Mouse (Mus musculus) hindbrain, postnatal 0 days (tissue): ENCODE results near the gene Gm10073. TPM values are rescaled to one million over a fixed set of nuclear protein-coding genes. Genes with fewer than 3 reads are reported as not detected.
A peak's percentile ranks its signal among the peaks of the same experiment; 100 is the strongest.
"Not testable (repeated sequence)": the region's sequence is repeated elsewhere in the genome, so short reads cannot be mapped to it uniquely, and the experiment has no call there.

ENCODE experiments used
- ATAC-seq: fragments of 200-750 bp; cut with Nextera tagmentation; 2 replicates; pipeline ENCODE4 v1.8.0; 2017; ENCODE audit warnings: mild to moderate bottlenecking, moderate TSS enrichment, moderate library complexity
- DNase-seq: peaks from one replicate; pipeline ENCODE4 v3.0.0-alpha.2; 2015; ENCODE audit warnings: low spot score
- H3K27ac ChIP-seq: fragments of 300-500 bp; sonication (generic); 2 replicates; pipeline ENCODE4 v1.5.1; 2014; ENCODE audit warnings: mild to moderate bottlenecking
- H3K27me3 ChIP-seq: fragments of 300-500 bp; sonication (generic); 2 replicates; pipeline ENCODE4 v1.6.1; 2014; ENCODE audit warnings: low read length, mixed read lengths; ENCODE audit not compliant: insufficient read depth
- H3K36me3 ChIP-seq: fragments of 300-500 bp; sonication (generic); 2 replicates; pipeline ENCODE4 v1.6.1; 2014; ENCODE audit warnings: low read length, mixed read lengths; ENCODE audit not compliant: insufficient read depth
- H3K4me1 ChIP-seq: fragments of 300-500 bp; sonication (generic); 2 replicates; pipeline ENCODE4 v1.6.1; 2014; ENCODE audit warnings: antibody characterized with exemption, low read length, mixed read lengths; ENCODE audit not compliant: insufficient read depth
- H3K4me2 ChIP-seq: fragments of 300-500 bp; sonication (generic); 2 replicates; pipeline ENCODE4 v1.6.1; 2014; ENCODE audit warnings: low read depth, mild to moderate bottlenecking, low read length, moderate library complexity, mixed read lengths
- H3K4me3 ChIP-seq: fragments of 300-500 bp; sonication (generic); 2 replicates; pipeline ENCODE4 v1.5.1; 2014; ENCODE audit warnings: low read length
- H3K9ac ChIP-seq: fragments of 300-500 bp; sonication (generic); replicated peaks from 2 replicates; pipeline ENCODE4 v1.6.1; 2014; ENCODE audit warnings: mild to moderate bottlenecking, low read length, moderate library complexity, mixed read lengths
- H3K9me3 ChIP-seq: fragments of 300-500 bp; sonication (generic); 2 replicates; pipeline ENCODE4 v1.6.1; 2016; ENCODE audit warnings: low read length, mixed read lengths
- CTCF ChIP-seq: IDR thresholded peaks from 2 replicates; pipeline ENCODE4 v1.5.1; 2016; ENCODE audit warnings: antibody characterized with exemption, control low read depth, low read depth
- WGBS: fragments of 180-500 bp; shearing (Covaris S2); extraction: QIAGEN DNeasy Blood & Tissue Kit; methylation state at CpG from one replicate; pipeline ENCODE4 v1.1.7; 2014; 5-methylcytosine and 5-hydroxymethylcytosine counted together
- polyA plus RNA-seq: library from polyadenylated mRNA; unstranded; fragments of >200 nt; fragmentation: Nextera tagmentation; extraction: Ambion mirVana; gene quantifications from 2 replicates; pipeline ENCODE4 v1.2.1, GENCODE M21; 2015
- total RNA-seq: library from RNA; depleted of rRNA; stranded (reverse); fragments of >200 nt; gene quantifications from 2 replicates; pipeline ENCODE4 v1.2.3, GENCODE M21; 2014

The Gm10073 gene
- total and polyA plus RNA-seq, 2 experiments from 2014 or later: 6.1 to 82.5 TPM

DNA sequence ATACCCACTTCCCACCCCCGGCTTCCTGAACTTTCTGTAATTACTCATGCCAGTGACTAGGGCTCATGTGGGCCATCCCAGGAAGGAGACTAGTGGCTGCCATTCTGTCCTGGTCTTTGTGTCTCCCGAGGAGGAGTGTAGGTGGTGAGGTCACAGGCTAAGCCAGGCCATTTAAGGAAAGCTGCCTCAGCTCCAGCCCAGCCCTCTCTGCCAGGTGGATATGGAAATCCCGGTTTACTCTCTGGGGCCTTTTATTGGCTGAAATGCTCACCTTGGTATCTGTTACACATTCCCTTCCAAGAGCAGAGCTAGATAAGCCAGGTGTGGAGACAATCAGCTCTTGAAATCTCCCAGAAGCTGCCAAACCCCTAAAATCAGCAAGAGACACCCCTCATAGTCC lies 35.2 kb upstream of the Gm10073 start:
- Histone ChIP-seq H3K4me1 (0 out of 2 replicates have a peak, but pooled peaks cover 6% of the 10 kb centered on the region), H3K4me2 (no peak overlapping the region), H3K4me3 (no peak overlapping the region), H3K27ac (no peak overlapping the region), H3K36me3 (no peaks in the 10 kb centered on the region), H3K9me3 (no peaks in the 10 kb centered on the region), H3K27me3 (peaks cover 24% of the 10 kb centered on the region), H3K9ac (no peak overlapping the region)
- 66% methylated on average over 3 of the region's 3 CpGs for WGBS
- ATAC-seq (no peak), DNase-seq (no peak)
- TF ChIP-seq CTCF: no peak

DNA sequence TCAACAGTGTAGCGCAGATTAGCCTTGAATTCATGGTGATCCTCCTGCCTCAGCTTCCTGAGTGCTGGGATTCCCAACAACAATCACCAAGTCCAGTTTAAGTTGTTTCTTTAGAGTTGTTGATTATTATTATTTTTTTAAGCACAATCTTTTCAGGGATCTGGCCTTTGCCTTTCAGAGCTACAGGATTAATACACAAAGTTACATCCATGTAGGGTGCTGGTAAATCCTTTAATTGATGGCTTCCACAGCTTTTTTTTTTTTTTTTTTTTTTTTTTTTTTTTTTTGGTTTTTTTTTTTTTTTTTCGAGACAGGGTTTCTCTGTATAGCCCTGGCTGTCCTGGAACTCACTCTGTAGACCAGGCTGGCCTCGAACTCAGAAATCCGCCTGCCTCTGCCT lies 34.5 kb upstream of the Gm10073 start:
- 0 out of 2 replicates have a peak, but pooled peaks cover 11% of the 10 kb centered on the region for H3K4me1 ChIP-seq
- H3K27ac ChIP-seq, H3K36me3 ChIP-seq, ATAC-seq, H3K9me3 ChIP-seq, H3K4me3 ChIP-seq, H3K4me2 ChIP-seq, H3K9ac ChIP-seq, DNase-seq: not testable (repeated sequence)
- WGBS: 90% methylated on average over 3 of the region's 4 CpGs
- peaks cover 30% of the 10 kb centered on the region for H3K27me3 ChIP-seq

DNA sequence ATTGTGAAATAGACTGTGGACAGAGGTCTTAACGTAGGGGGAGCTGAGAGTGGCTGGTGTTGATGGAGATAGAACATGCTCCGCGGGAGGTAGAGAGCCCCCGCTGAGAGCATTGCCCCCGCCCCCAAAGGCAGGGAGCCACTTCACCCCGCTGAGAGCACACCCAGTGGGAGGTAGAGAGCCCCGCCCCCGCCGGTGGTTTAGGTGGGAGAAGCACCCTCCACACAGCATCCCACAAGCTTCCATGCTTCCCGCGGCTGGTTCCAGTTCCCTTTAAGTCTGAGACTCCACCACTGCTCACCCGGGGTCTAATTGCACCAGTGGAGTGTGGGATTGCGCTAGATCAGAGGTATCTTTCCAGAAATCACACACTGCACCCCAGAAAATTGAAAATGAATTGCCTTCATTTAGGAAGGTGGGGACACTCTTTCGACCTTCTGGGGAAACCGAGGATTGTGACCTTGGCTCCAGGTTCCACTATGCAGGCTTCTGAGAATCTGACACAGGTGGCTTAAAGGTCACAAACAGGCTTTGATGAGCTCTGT lies 33.4 kb upstream of the Gm10073 start:
- ATAC-seq: no peak
- WGBS: 35% methylated on average over 15 of the region's 15 CpGs
- Histone ChIP-seq H3K27ac (no peak overlapping the region), H3K9ac (no peak overlapping the region), H3K27me3 (peaks cover 33% of the 10 kb centered on the region), H3K4me3 (no peak overlapping the region), H3K4me1 (0 out of 2 replicates have a peak, but pooled peaks cover 11% of the 10 kb centered on the region), H3K36me3 (no peaks in the 10 kb centered on the region), H3K4me2 (no peak overlapping the region), H3K9me3 (no peaks in the 10 kb centered on the region)
- TF ChIP-seq CTCF: no peak
- no peak for DNase-seq

DNA sequence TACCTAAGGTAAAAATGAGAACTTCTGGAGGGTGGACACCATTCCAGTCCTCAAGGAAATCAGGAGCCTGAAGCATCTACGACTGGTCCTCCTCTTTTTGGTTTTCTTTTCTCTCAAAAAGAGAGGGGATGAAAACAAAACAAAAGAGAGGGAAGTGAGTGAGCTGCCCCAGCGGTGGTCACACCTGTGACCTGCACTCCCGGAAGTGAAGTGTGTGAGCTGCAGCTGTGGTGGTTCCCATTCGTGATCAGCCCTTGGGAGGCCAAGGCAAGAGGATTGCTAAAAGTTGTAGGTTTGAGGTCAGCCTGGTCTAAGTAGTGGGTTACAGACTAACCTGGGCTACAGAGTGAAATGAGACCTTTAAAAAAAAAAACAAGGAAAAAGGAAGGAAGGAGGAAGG lies 32.9 kb upstream of the Gm10073 start:
- no peak overlapping the region for H3K9ac ChIP-seq
- no peak for DNase-seq
- no peak for TF ChIP-seq CTCF
- H3K36me3 ChIP-seq: no peaks in the 10 kb centered on the region
- no peaks in the 10 kb centered on the region for H3K9me3 ChIP-seq
- no peak overlapping the region for H3K4me3 ChIP-seq
- ATAC-seq: no peak
- peaks cover 33% of the 10 kb centered on the region for H3K27me3 ChIP-seq
- H3K4me2 ChIP-seq: no peak overlapping the region
- 0 out of 2 replicates have a peak, but pooled peaks cover 11% of the 10 kb centered on the region for H3K4me1 ChIP-seq
- 59% methylated on average over 4 of the region's 4 CpGs for WGBS
- H3K27ac ChIP-seq: no peak overlapping the region

DNA sequence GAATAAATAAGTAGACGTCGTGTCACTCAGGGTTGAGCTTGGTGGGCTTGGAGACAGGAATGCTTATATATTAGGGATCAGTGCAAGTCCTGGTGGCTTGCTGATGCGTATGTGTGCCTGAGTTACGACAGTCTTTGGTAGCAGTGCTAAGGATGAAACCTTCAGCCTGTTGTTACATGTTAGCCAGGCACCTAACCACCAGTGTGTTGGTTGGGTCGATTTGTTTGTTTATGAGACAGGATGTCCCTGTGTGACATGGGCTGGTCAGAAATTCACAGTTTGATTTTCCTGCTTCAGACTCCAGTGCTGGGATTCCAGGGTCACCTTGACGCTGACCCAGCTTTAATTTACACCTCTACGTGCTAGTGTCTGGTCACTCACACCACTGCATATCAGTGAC lies 32.4 kb upstream of the Gm10073 start:
- DNase-seq (no peak), ATAC-seq (no peak)
- 74% methylated on average over 7 of the region's 7 CpGs for WGBS
- TF ChIP-seq CTCF: no peak
- Histone ChIP-seq H3K4me1 (0 out of 2 replicates have a peak, but pooled peaks cover 11% of the 10 kb centered on the region), H3K27me3 (peaks cover 33% of the 10 kb centered on the region), H3K4me3 (no peak overlapping the region), H3K9me3 (no peaks in the 10 kb centered on the region), H3K27ac (no peak overlapping the region), H3K9ac (no peak overlapping the region), H3K36me3 (no peaks in the 10 kb centered on the region), H3K4me2 (no peak overlapping the region)

DNA sequence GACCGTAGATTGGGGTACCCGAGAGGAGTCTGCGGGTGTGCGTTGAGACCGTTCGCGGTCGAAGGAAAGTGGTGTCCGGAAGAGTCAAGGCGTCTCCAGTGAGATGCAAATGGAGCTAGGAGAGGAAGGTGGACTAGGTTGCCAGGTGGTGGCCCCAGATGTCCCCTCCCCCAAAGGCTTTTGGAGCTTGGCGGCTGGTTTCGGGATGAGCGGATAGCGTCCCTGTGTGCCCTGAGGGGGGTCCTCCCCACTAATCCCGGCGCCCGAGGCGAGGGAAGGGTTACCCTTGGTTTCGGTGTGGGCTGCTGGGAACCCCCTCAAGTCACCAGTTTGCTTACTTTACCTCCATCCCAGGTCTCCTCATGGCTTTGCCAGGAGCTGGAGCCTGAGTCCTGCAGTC lies 30.7 kb upstream of the Gm10073 start:
- Histone ChIP-seq H3K9ac (no peak overlapping the region), H3K36me3 (no peaks in the 10 kb centered on the region), H3K4me2 (peak overlapping the region; percentile 90), H3K4me3 (peak overlapping the region; percentile 54), H3K4me1 (0 out of 2 replicates have a peak, but pooled peaks cover 11% of the 10 kb centered on the region), H3K27ac (no peak overlapping the region), H3K9me3 (no peaks in the 10 kb centered on the region), H3K27me3 (peaks cover 33% of the 10 kb centered on the region)
- 2% methylated on average over 19 of the region's 19 CpGs for WGBS
- DNase-seq: no peak
- no peak for ATAC-seq
- no peak for TF ChIP-seq CTCF

DNA sequence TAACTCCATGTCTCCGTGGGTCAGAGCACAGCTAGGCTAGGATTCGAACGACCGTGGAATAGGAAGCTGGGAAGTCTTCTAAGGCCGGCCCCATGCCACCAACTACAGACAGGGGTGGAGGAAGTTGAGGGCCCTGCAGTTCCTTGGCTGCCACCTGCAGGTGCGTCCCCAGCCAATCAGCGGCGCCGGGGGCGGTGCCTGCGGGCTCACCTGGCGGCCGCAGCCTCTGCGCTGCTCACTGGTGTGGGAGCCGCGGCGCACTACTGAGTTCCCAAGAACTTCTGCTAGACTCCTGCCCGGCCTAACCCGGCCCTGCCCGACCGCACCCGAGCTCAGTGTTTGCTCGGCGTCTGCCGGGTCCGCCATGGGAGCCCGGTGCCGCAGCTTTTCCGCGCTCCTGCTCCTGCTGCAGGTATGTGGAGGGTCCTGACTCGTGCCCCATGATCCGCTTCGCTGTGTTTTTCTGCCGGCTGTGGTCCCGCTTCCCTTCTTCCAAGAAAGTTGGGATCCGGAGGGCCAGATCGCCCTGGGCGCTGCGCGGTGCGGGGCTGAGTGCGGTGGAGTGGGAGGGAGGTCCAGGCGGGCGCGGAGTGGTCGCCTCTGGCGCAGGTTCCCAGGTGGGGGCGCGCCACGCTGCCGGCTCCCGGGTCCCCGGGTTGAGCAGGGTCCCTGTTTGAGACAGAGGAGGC lies 30.0 kb upstream of the Gm10073 start, which contains the start of gene Cdh1:
Gene Cdh1, plus strand, starts transcription at position 221 of the 689 bp plus-strand sequence.
- TF ChIP-seq CTCF: 0 out of 2 replicates have a peak, but pooled peaks have one; percentile 11
- Histone ChIP-seq H3K36me3 (no peaks in the 10 kb centered on the region), H3K4me2 (peak within 1 kb of the TSS; percentile 90), H3K9ac (peak within 1 kb of the TSS; percentile 33), H3K27me3 (peaks cover 33% of the 10 kb centered on the region), H3K4me1 (0 out of 2 replicates have a peak, but pooled peaks cover 11% of the 10 kb centered on the region), H3K4me3 (peak within 1 kb of the TSS; percentile 54), H3K9me3 (no peaks in the 10 kb centered on the region), H3K27ac (no peak within 1 kb of the TSS)
- under 1% methylated on average over 49 of the region's 53 CpGs for WGBS
- DNase-seq (peak; percentile 55), ATAC-seq (peak; percentile 69)
